Mouse (Mus musculus): Measurements from ENCODE around the gene Il5.

Gene Il5

DNA sequence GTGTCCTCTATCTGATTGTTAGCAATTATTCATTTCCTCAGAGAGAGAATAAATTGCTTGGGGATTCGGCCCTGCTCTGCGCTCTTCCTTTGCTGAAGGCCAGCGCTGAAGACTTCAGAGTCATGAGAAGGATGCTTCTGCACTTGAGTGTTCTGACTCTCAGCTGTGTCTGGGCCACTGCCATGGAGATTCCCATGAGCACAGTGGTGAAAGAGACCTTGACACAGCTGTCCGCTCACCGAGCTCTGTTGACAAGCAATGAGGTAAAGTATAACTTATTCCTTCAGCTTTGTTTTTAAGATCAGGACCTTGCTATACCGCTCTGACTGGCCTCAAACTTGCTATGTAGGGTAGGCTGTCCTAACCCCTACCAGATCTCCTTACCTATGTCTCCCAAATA is at the start of gene Il5:
TSS of gene Il5 (plus strand) at position 80 of the 400 bp plus-strand sequence.
- no peak for DNase-seq

DNA sequence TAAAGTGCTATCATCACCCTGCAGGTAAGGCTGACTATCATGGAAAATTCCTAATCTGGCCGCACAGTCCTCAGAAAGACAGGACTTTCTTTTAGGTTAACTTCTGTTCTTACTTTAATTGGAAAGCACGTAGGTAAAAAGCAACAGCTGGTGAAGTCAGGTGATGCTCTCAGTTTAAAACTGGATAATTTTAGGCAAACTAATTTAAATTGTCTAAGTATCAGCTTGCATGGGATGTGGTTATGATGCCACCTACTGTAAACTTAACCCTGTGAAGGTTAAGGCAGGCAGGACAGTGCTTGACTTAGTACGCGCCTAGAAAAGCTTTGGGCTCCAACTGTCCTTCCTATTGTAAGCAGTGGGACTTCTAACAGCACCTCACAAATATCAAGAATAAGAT is 49.2 kb upstream of the Il5 start:
- DNase-seq = no peak

DNA sequence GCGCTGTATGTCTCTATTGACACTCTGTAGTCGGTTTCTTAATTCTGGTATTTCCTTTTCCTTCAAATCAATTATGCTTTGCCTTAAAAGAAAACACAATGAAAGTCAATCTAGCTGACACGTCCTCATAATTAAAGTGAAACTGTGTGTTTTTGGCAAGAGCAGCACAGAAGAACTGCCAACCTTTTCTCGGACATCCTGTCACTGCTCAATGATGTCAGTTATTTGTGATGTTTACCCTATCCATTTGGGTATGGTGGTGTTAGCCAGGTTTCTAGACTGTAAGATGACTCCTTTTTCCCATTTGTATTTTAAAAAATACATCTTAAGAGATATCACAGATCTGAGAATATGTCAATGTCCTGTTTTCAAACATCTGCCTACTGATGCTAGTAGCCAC is 40.5 kb upstream of the Il5 start:
- DNase-seq = no peak

DNA sequence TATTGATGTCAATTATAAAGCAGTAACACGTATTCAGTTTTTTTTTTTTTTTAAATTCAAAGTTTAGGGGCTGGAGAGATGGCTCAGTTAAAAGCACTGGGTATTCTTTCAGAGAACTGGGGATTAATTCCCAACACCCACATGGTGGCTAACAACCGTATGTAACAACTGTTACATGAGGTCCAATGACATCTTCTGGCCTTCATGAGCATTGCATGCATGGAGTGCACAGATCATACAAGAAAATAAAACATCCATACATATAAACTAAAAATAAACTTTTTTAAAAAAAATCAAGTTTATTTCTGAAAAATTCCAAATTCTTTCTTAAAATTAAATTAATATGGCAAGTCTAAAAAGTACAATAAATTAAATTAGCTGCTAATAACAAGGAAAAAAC is 38.9 kb upstream of the Il5 start:
- DNase-seq = no peak

DNA sequence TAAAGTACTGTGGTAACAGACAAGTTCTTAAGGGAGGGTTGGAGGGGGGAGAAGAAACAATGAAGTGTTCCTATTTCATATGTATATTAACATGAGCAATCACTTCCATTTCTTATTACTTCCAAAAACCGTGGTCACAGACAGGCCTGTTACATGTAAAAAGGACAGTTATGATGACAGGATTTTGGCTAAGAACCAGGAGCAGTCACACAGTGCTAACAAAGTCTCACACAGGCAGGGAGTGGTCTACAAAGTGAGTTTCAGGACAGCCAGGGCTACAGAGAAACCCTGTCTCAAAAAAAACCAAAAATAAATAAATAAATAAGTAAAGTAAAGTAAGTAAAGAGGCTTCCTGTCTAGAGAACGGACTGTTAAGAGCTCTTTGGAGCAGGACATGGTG is 38.4 kb upstream of the Il5 start:
- no peak for DNase-seq

DNA sequence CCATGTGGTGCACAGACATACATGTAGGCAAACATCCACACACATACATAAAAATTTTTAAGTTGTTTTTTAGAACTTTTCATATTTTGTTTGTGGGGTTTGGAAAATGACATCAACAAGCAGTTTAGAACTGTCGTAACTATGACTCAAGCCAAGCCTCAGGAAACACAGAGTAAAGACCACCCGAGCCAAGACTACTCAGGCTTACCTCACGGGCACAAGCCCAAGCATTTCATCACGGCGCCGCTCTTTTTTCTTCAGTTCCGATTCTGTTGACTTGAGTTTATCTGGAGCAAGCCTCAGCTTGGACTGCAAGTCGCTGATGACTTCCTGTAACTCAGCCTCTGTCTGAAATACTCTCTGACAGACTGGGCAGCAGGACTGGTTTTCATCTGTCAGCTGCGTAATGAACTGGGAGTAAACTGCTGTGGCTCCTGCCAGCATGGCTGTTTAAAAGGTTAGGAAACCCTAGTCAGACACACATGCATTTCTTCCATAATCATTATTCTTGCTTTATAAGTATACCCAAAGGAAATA is 37.5 kb upstream of the Il5 start:
- DNase-seq = no peak

DNA sequence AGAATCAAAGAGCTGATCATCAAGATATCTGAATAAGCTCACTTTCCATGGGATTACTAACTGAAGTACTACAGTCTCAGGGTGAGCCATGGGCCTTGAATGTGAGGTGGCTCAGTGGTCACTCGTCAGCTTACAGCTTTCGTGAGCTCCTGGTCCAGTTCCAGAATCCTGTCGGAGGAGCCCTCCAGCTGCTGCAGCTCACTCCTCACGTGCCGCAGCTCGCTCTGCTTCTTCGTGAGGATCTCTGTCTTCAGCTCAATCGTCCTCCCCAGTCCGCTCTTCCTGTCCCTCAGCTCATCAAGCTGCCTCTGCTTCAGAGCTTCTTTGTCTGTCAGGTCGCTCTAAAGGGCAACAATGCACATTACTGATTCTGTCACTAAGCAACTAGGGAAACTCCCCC is 28.6 kb upstream of the Il5 start:
- no peak for DNase-seq

DNA sequence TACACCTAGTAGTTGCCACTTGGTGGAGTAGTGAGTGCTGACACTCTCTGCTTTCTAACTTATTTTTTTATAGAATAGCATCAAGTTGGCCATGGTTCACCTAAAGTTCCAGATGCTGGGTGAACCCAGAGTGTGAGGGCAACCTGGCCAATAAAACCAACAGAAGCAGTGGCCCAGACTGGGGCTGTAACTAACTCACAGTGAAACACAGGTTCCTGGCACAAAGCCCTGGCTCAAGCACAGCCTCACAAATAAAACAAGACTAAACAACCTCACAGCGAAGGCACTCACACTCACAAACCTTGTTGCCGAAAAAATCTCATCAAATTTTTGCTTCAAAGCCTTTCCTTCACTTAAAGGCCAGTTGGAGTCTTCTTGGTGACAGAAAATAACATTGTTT is 22.1 kb upstream of the Il5 start:
- no peak for DNase-seq

DNA sequence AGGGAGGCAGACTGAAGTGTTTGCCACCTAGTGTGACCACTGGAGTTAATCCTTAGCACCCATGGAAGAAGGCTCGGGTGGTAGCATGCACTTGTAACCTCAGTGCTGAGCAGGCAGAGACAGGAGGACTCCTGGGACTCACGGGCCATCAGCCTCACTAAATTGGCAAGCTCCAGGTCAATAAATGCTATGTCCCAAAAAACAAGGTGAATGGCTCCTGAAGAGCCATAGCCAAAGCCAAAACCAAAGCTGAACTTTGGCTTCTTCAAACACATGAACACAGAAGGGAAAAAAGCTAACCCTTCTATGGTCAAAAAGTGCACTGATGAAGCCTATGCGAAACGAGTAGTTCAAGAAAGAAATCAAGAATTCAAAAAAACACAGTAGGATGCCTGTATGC is 21.2 kb upstream of the Il5 start:
- DNase-seq = no peak

DNA sequence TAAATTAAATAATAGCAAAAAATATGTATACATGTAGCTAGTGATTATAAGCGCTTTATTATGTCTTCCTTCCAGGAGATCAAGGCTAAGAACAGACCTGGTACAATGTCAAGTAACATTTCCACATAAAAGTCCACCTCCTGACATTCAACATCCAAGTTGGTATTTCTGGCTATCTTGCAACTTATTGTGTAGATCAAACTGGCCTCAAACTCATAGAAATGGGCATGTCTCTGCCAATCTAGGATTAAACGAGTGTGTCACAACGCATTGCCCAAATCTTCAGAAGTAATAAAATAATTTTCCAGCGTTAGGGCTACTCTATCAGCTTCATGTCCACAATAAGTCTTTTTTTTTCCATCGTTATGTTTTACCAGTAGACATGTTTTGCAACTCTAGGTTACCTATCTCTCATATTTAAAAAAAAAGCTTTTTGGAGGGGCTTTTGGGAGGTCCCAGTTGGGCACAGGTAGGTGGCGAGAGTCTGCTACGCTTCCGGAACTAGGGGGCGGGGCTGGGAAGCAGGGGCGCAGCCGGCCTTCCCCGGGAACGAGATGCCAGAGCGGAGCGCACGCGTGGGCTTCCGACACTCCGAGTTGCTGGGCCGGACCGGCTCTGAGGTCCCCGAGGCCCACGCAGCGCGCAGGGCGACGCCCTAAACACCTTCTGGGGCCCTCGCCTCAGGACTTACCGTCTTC is 14.2 kb upstream of the Il5 start:
- no peak for DNase-seq

DNA sequence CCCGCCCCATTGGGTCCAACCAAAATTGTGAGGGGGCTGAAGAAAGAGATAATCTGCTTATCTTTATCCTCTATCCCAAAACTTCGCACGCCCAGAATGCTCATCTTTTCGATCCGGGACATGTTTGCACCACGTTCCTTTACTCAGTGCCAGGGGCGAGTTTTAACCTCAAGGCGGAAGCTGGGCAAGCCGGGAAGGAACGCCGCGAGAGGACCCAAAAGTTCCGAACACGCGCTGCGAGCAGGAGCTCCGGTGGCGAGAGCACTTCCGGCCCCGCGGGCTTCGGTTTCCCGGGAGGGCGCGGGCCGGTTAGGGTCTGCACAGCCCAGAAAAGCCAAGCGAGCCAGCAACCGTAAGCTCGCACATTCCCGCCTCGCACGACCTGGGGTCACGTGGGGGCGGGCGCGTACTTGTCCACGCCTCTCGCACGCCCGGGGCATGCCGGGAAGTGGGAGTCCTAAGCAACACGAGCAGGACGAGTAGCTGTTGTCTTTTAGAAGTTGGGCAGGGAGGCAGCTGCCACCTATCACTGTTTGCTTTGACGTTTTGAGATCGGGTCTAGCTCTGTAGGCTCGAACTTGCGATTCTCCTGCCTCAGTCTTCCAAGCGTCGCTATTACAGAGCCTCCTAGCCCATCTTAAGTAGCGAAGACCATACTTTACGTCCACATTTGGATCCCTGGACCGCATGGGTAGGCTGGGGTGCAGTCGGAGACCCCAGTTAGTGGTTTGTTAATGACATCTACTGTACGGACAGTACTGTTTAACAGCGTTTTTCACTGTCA is 13.5 kb upstream of the Il5 start, which contains the start of gene Rad50:
TSS of gene Rad50 (minus strand) at position 386 of the 784 bp plus-strand sequence.
- peak; percentile 95 for DNase-seq

DNA sequence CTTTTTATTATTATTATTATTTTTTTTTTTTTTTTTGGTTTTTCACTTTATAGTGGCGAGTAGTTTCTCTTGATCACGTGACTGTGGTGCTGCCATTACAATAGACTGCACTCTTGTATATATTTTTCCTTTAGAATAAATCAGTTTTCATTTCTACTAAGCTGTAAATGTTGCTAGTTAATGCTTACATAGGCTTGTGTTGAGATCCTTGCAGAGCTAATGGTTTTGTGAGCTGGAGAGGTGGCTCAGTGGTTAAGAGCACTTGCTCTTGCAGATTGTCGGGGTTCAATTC is 12.9 kb upstream of the Il5 start:
- DNase-seq = no peak

DNA sequence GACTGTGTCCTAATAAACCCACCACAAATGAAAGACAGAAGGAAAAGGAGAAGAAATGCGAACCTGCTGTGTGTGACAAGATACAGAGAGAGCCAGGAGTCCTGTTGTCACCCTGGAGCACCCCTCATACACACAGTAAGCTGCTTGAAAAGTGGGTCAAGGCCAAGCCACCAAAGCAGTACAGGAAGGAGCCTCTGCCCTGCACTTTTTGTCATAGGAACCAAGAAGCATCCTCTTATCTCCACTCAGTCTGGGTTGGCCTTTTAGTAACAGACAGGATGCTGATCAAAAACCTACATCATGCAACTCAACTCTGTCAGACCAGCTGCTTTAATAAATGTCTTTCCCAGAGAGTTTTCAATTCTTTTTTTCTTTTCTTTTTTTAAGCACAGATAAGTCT is 893 bp upstream of the Il5 start:
- DNase-seq = no peak

DNA sequence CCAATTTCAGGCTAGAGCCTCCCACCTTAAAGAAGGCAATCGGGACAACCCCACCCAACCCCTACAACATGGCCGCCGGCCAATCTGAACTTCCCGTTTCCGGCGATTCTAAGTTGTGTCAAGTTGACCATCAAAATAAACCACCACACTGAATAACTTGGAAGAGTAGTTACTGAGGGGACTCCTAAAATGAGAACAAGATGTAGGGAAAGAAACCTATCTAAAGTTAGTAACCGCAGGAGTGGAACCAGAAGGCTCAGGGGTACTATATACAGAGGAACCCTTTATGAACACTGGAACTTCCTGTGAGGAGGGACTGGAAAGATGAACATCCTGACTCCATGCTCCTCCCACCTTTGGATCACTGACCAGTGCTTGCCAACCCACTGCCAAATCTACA is 10.9 kb downstream of the Il5 start:
- no peak for DNase-seq

DNA sequence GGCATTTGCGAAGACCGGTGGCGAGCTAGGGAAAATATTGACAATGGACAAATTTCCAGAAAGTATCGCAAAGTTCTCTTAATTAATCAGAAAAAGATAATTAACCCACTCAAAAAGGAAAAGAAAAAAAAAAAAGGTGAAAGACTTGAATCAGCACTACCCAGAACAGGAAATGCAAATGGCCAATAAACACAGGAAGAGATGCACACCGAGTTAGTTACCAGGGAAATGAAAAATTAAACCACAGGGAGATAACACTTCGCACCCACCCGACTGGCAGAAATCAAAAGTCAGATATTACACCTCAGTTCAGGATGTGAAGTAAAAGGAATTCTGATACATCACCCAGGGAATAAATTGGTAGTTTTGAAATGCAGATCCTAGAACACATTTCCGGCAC is 11.7 kb downstream of the Il5 start:
- DNase-seq = no peak

DNA sequence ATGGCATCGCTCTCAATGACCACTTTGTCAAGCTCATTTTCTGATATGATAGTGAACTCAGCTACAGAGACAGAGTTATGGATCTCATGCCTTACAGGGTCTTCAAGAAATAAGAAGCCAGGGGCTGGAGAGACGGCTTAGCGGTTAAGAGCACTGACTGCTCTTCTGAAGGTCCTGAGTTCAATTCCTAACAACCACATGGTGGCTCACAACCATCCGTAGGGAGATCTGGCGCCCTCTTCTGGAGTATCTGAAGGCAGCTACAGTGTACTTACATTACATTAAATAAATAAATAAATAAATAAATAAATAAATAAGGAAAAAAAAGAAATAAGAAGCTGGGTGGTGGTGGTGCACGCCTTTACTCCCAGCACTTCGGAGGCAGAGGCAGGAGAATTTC is 13.2 kb downstream of the Il5 start:
- no peak for DNase-seq

DNA sequence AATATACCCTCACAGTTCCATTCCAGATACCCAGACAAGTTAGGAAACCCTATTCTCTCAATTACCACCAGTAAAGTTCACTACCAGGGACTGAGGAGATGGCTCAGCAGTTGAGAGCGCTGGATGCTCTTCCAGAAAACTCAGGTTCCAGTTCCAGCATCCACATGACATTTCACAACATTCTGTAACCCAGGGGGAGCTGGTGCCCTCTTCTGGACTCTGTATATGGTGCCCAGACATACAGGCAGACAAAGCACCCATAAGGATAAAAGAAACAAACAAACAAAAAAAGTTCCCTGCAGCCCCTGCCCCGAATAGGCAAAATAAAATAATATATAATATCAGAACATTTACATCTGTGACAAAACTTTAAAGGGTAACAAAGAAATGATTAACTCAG is 13.8 kb downstream of the Il5 start:
- DNase-seq = no peak

DNA sequence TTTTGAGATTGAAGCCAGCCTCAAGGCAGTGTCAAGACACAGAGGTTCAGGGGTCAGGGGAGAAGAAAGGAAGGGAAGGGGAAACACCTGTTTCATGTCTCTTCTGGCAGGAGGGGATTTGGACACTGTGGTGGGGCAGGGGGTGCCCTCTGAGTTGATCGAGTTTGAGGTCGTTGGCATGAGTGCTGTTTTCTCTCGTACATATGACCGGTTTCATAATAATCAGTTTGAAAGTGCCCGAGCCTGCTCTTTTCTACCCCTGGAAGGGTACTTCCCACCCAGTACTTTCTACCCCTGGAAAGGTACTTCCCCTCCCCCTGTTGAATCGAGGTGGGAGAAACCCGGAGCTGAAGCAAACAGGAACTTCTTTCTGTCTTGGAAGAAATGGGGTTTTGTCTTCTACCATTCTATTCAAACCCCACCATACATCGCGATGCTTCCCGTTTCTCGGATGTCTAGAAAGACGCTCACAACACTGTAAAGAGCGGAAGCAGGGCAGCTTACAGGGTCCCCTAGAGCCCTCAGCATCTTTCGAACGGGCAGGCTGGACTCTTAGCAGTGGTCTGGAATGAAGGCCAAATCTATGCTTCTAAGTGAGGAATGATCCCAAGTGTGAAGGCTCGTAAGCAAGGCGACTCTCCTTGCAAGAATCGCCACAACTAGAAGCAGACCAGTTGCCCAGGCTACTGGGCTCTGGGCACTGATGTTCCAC is 14.5 kb downstream of the Il5 start:
- no peak for DNase-seq

DNA sequence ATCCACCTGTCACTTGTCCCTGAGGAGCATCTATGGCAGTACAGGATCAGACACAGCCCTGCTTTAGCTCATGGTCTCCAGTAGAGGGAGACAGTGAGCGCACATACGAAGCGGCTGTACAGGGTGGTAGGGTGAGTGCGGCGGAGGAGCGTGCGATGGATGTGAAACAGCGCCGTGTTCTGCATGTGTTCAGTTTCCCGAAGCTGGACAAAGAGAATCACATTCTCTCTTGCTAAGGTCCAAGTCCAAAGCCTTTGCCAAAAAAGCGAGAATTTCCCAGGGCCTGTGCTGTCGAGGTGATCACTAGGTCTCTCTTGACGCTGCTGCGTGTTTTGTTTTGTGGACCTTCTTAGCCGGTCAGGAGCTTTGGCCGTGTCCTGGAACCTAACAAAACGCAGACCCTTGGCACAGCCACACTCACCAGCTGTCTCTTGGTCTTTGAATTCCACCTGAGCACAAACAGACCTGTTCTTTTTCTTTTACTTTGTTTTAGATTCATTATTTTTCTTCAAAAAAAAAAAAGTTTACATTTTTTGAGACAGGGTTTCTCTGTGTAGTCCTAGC is 15.2 kb downstream of the Il5 start:
- DNase-seq = peak; percentile 61

DNA sequence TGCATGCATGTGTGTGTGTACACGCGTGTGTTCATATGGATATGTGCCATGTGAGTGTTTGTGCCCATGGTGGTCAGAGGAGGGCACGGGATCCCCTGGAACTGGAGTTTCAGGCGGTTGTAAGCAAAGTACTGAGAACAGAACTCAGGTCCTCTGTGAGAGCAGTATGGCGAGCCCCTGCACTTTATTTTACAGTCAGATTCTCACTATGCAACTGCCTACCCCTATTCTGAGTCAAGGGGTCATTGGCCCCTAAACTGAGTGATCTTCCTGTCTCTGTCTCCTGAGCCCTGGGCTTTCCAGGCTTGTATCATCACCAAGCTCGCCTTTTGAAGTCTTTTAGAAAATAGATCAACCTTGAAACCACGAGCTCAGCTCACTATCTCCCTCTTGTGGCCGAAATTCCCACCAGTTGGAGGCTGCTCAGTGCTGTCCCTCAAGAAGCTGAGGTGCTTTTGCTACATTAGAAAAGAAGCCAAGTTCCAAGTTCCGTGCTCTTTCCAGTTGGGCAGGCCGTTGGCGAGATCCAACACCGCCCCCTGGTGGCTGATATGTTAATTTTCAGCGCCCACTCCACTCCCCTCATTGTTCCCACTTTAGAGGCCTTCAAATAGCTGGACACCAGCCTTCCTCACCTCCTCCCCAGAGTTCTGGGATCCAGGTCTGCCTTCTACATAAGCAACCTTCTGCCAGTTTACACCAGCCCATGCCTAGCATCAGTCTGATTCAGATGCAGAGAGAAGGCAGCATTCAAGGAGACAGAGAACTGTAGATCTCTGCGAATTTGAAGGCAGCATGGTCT is 16.4 kb downstream of the Il5 start:
- DNase-seq = peak; percentile 75

DNA sequence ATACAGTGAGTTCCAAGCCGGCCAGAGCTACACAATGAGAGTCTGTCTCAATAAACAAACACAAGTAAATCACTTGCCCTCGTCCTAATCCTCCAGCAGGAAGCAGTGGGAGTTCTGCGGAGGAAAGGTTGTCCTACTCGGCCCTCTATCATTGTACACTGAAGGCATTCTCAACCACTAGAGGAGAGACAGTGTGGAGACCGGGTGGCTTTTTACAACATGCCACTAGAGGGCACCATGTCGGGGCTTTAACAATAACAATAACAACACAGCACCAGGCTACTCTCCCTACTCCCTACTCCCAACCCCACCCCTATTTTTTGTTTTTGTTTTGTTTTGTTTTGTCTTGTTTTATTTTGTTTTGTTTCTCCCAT is 17.0 kb downstream of the Il5 start:
- DNase-seq = peak; percentile 70

DNA sequence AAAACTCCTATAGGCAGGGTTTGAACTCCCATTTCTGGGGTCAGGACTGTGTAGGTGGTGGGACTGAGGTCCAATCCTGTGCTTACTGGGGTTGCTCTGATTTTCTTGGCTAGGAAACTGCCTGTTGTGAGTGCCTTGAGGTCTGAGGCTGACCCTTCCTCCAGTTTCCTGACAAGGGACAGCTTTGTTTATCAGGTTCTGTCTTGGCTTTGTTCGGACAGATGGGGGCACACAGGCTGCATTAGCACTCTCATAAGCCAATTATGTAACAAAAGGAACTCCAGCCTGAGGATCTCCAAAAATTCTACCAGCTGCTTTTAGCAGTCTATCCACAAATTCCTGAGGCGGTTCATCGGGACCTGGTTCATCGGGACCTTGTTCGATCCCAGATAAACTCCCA is 21.8 kb downstream of the Il5 start:
- no peak for DNase-seq

DNA sequence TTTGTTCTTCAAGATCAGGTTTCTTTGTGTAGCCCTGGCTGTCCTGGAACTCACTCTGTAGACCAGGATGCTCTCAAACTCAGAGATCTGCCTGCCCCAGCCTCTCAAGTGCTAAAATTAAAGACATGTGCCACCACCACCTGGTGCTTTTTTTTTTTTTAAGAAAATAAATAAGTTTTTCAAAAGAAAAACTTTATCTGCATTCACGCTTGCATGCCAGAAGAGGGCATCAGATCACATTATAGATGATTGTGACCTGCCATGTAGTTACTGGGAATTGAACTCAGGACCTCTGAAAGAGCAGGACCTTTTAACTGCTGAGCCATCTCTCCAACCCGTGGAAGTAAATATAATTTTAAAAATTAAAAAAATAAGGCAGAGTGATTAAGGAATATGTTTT is 24.7 kb downstream of the Il5 start:
- no peak for DNase-seq
